Mouse (Mus musculus) neutrophil, adult 59 days (primary cell): ENCODE data around the gene Glt8d1. TPM values are rescaled to one million over a fixed set of nuclear protein-coding genes. Genes with fewer than 3 reads are reported as not detected.

Experiments
- total RNA-seq, 2 experiments: library from RNA; stranded (reverse); gene quantifications; 1 replicate in 1 of 2; 2 replicates in 1 of 2; pipeline ENCODE4 v1.2.4; 2023

Gene Glt8d1
- 10 to 100 TPM; 12.1 to 15.0 TPM for total RNA-seq

DNA sequence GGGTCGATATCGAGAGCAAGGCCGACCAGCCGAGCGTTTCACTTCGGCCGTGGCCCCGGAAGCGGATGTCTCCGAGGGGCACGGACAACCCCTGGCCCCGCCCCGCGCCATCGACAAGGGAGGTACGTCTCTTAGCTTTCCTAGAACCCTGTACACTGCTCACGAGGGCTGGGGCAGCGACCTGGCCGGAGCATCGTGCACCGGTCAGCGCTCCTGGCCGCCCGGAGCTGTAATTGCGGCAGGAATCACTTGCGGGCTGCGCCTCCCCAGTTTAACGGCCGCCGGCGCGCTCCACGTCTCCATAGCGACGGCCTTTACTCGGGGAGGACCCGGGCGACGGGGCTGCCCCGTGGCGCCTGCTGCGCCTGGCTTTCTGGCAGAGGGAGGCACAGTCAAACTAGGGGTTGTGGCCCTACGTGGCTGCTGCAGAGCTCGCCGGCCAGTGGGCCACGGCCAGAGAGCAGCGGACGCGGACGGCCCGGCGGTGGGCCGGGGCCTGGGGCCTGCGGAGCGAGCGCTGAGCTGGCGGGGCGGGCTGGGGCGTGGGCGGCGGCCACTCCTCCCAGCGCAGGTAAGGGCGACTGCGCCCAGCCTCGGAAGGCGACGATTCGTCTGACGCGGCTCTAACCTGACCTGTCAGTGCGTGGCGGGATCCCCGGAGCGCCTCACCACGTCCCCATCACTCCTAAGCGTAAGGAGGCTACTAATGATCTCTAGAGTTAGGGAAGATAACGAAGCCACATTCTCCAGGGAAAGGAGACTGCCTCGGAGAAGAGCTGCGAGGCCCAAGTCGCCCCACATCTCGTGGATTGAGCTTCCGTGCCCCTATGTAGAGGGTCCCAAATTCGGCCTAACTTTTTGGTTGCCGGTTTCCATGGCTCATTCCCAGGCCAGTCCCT, at the start of gene Glt8d1, which contains the start of gene Spcs1:
TSS of gene Glt8d1 (plus strand) at position 94 of the 899 bp plus-strand sequence.
TSS of gene Spcs1 (minus strand) at position 366 of the 899 bp plus-strand sequence.

DNA sequence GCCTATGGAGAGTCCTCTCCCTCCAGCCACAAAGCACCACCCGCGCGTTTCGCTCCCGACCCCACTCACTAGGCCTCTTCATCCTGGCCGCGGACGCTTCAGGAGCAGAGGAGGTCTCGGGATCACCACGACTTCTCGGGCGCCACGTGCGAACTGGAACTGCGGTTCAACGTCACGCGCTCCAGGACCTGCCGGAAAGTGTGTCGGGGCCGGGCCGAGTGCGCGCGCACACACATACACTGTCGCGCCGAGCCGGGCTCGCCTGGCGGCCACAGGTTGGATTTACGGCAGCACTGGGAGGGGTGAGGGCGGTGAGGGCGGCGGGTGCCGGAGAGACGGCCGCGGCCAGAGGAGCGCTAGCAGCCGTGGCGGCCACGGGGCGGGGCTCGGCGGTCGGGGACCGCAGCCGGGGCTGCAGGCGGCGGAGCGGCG, 17.7 kb downstream of the Glt8d1 start, which contains the start of the genes Pbrm1 and Gnl3:
TSS of gene Pbrm1 (plus strand) at position 279 of the 432 bp plus-strand sequence.
TSS of gene Gnl3 (minus strand) at position 293 of the 432 bp plus-strand sequence.

Other genes with a start within 250 kb of the Glt8d1 start
- 10 to 100 TPM; 13.2 to 16.0 TPM for gene Tmem110, start 175.8 kb upstream of the Glt8d1 start, total RNA-seq
- gene Mustn1, start 122.2 kb upstream of the Glt8d1 start, total RNA-seq, result 1 to 10 TPM in 1 of 2 experiments, under 1 TPM in 1; 0.87 to 1.2 TPM
- under 1 TPM in 1 of 2 experiments, not detected in 1; 0.31 TPM for gene Itih4, start 114.9 kb upstream of the Glt8d1 start, total RNA-seq
- gene Itih3, start 77.6 kb upstream of the Glt8d1 start, total RNA-seq, result not detected
- gene Itih1, start 58.1 kb upstream of the Glt8d1 start, total RNA-seq, result not detected
- gene Nek4, start 50.0 kb upstream of the Glt8d1 start, total RNA-seq, result 1 to 10 TPM; 3.0 to 4.3 TPM
- 10 to 100 TPM; 72.3 to 84.1 TPM for gene Spcs1, start 272 bp downstream of the Glt8d1 start, total RNA-seq
- gene Pbrm1, start 17.7 kb downstream of the Glt8d1 start, total RNA-seq, result 10 to 100 TPM; 50.0 to 53.1 TPM
- 10 to 100 TPM; 47.4 to 66.5 TPM for gene Gnl3, start 17.8 kb downstream of the Glt8d1 start, total RNA-seq
- gene Smim4, start 127.6 kb downstream of the Glt8d1 start, total RNA-seq, result 10 to 100 TPM; 54.9 to 59.6 TPM
- 10 to 100 TPM; 11.4 to 13.3 TPM for gene Nt5dc2, start 129.7 kb downstream of the Glt8d1 start, total RNA-seq
- 1 to 10 TPM; 2.2 to 6.0 TPM for gene Stab1, start 167.2 kb downstream of the Glt8d1 start, total RNA-seq
- gene Tnnc1, start 206.9 kb downstream of the Glt8d1 start, total RNA-seq, result under 1 TPM; 0.75 to 0.87 TPM
- 100 to 1,000 TPM; 288 to 309 TPM for gene Nisch, start 215.5 kb downstream of the Glt8d1 start, total RNA-seq
- gene Sema3g, start 216.5 kb downstream of the Glt8d1 start, total RNA-seq, result under 1 TPM; 0.24 to 0.60 TPM
- 1 to 10 TPM; 6.6 to 7.2 TPM for gene Phf7, start 249.9 kb downstream of the Glt8d1 start, total RNA-seq